Mouse (Mus musculus): Measurements from ENCODE around the gene Ost4. TPM values are rescaled to one million over a fixed set of nuclear protein-coding genes. Genes with fewer than 3 reads are reported as not detected.

Ost4 gene
- polyA plus RNA-seq (2012; ENCODE audit: insufficient read depth, insufficient read length, low replicate concordance, missing spikeins): not detected in 2 replicates

DNA sequence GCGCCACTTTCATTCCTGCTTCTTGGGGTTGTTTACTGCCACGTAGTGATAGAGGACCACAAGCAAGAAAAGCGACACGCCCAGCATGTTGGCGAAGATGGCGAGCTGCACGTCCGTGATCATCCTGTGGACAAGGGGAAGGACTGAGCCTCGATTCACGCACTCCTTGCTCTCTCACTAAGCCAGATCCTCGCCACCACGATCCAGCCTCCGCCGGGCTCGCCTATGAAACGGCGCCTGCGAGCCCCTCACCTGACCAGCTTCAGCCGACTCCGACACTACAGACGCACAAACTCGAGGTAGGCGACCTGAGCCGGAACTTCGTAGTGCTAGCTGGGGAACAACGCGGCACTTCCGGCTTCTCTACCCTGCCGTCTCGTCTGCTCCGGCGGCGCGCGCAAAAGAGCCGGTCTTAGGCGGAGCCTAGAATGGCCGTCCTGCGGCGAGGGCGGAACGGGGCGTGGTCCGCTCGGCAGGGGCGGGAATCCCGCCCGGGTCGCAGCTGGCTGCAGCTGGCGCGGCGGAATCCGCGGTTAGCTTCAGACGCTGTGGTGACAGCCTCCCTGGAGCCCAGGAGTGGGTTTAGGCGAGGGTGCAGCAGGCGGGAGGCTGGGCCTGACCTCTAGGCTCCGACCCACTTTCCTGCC lies at the start of gene Ost4:
TSS of gene Ost4 (minus strand) at position 376 of the 647 bp plus-strand sequence.
- TF ChIP-seq POLR2A (IDR thresholded peaks at IDR 0.05; ENCODE audit: insufficient read depth, low read depth, low read length): peak; percentile 66
- no peak for TF ChIP-seq CTCF (IDR thresholded peaks at IDR 0.05; ENCODE audit: insufficient read depth, low read depth, low read length)

DNA sequence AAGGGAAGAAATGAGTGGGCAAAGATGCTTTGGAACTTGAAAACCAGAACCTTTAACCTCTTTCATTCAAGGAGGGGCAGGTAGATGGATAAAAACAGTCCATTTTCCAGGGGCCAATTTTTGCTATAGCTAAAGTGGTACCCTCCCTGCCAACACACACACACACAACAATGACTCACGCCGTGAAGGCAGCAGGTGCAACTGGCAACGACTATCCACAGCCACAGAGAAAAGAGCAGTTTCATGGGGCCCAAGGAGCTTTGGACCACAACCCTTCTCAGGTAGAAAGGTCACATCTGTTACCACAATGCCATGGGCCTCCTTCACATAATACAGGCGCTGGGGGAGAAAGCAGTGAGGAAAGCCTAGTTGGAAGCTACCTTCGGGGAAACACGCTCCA lies 48.2 kb upstream of the Ost4 start:
- Histone ChIP-seq H3K4me3 (ENCODE audit: insufficient read depth, low read depth, low read length) (no peak overlapping the region), H3K4me1 (ENCODE audit: control insufficient read depth, insufficient read depth, low read length) (peaks cover 24% of the 10 kb centered on the region), H3K27ac (ENCODE audit: insufficient read depth, low read depth, low read length) (no peak overlapping the region)
- 79% methylated on average over 6 of the region's 6 CpGs for WGBS
- no peak for TF ChIP-seq CTCF (IDR thresholded peaks at IDR 0.05; ENCODE audit: insufficient read depth, low read depth, low read length)
- no peak for TF ChIP-seq POLR2A (IDR thresholded peaks at IDR 0.05; ENCODE audit: insufficient read depth, low read depth, low read length)

More for the DNA sequence above, at the start of gene Ost4:
- WGBS: under 1% methylated on average over 58 of the region's 58 CpGs
- Histone ChIP-seq H3K4me3 (ENCODE audit: insufficient read depth, low read depth, low read length) (peak within 1 kb of the TSS; percentile 83), H3K4me1 (ENCODE audit: control insufficient read depth, insufficient read depth, low read length) (peaks cover 9% of the 10 kb centered on the region), H3K27ac (ENCODE audit: insufficient read depth, low read depth, low read length) (peak within 1 kb of the TSS; percentile 41)

DNA sequence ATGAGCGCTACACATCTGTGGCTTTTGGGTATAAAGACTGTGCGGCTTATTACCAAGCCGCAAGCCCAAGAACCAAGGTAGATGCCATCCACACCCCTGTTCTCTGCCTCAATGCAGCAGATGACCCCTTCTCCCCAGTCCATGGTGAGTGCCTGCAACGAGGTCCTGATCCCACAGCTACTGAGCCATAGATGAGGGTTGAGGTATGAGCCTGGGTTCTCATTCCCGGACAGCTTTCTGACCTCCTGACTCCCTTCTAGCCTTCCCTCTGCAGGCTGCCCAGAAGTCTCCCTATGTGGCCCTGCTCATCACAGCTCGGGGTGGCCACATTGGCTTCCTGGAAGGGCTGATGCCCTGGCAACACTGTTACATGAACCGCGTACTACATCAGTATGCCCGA lies 47.0 kb upstream of the Ost4 start:
- Histone ChIP-seq H3K4me1 (ENCODE audit: control insufficient read depth, insufficient read depth, low read length) (peaks cover 24% of the 10 kb centered on the region), H3K4me3 (ENCODE audit: insufficient read depth, low read depth, low read length) (no peak overlapping the region), H3K27ac (ENCODE audit: insufficient read depth, low read depth, low read length) (no peak overlapping the region)
- TF ChIP-seq POLR2A (IDR thresholded peaks at IDR 0.05; ENCODE audit: insufficient read depth, low read depth, low read length): no peak
- WGBS: 95% methylated on average over 9 of the region's 9 CpGs

DNA sequence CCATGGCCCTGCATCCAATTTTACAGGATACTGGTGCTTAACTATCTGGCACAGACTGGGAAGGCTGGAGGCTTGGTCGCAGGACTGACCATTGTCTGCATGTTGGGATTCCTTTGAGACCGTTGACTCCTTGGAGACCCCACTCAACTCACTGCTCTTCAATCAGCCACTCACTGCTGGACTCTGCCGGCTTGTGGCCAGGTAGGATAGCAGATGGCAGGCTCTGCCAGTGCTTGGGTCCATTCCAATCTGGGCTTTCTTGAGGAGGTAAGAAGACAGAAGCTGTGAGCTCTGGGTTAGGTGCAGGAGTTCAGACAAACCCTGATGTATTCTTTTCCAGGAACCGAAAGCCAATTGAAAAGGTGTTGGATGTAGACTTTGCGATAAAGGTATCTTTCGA lies 46.5 kb upstream of the Ost4 start:
- peaks cover 21% of the 10 kb centered on the region for H3K4me1 ChIP-seq (ENCODE audit: control insufficient read depth, insufficient read depth, low read length)
- WGBS: 83% methylated on average over 6 of the region's 6 CpGs
- TF ChIP-seq POLR2A (IDR thresholded peaks at IDR 0.05; ENCODE audit: insufficient read depth, low read depth, low read length): no peak
- TF ChIP-seq CTCF (IDR thresholded peaks at IDR 0.05; ENCODE audit: insufficient read depth, low read depth, low read length): no peak
- no peak overlapping the region for H3K27ac ChIP-seq (ENCODE audit: insufficient read depth, low read depth, low read length)
- no peak overlapping the region for H3K4me3 ChIP-seq (ENCODE audit: insufficient read depth, low read depth, low read length)

DNA sequence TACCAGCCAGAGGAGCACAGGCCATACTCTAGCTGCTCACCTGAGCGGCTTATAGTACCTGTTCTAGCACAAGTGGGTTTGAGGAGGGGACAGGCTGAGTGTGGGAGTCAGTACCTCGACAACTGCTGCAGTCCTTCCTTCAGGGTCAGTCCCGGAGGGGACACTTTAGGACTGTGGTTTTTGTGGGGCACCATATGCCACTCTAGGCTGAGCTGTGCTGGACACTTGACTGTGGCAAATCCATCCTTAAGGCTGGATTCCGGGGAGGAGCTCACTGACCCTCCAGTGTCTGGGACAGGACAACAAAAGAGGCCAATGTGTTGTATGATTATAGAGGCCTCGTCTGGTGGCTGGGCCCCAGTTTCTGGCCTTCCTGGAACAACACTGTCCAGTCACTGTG lies 45.0 kb upstream of the Ost4 start:
- TF ChIP-seq POLR2A (IDR thresholded peaks at IDR 0.05; ENCODE audit: insufficient read depth, low read depth, low read length): no peak
- no peak for TF ChIP-seq CTCF (IDR thresholded peaks at IDR 0.05; ENCODE audit: insufficient read depth, low read depth, low read length)
- WGBS: 76% methylated on average over 5 of the region's 5 CpGs
- H3K27ac ChIP-seq (ENCODE audit: insufficient read depth, low read depth, low read length): no peak overlapping the region
- H3K4me1 ChIP-seq (ENCODE audit: control insufficient read depth, insufficient read depth, low read length): peaks cover 10% of the 10 kb centered on the region
- no peak overlapping the region for H3K4me3 ChIP-seq (ENCODE audit: insufficient read depth, low read depth, low read length)

DNA sequence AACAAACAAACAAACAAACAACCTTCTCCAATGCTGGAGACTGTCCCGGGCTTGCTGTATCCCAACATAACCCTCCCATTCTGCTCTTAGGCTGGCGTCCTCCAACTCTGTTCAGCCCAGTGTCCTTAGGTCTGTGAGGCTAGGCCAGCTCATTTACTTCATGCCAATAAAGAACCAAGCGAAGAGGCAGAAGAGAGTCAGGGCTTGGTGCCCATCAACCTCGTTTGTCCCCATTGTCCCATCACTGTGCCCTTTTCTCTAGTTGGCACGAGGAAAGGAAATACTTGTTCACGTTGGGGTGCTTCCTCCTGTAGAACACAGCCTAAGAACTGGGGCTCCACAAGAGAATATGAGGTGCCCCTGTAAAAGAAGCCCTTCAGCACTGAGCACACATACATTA lies 44.1 kb upstream of the Ost4 start:
- no peak overlapping the region for H3K27ac ChIP-seq (ENCODE audit: insufficient read depth, low read depth, low read length)
- WGBS: 35% methylated on average over 6 of the region's 6 CpGs
- no peak overlapping the region for H3K4me3 ChIP-seq (ENCODE audit: insufficient read depth, low read depth, low read length)
- TF ChIP-seq POLR2A (IDR thresholded peaks at IDR 0.05; ENCODE audit: insufficient read depth, low read depth, low read length) (no peak), CTCF (IDR thresholded peaks at IDR 0.05; ENCODE audit: insufficient read depth, low read depth, low read length) (no peak)
- H3K4me1 ChIP-seq (ENCODE audit: control insufficient read depth, insufficient read depth, low read length): peaks cover 10% of the 10 kb centered on the region

DNA sequence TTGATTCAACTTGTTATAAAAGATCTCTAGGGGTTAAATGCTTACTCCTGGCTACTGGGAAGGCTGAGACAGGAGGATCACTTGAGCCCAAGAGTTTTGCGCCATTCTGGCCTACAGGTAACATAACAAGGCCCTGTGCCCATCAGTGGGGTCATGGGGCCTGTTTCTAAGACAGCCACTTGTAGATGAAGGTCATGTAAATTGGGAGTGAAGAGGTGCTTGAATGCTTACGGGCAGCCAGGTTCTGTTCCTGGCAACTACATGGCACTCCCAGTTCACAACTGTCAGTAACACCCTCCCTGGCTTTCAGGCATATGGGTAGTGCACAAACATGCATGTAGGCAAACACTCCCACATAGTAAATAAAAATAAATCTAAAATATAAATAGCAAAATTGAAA lies 43.3 kb upstream of the Ost4 start:
- Histone ChIP-seq H3K4me3 (ENCODE audit: insufficient read depth, low read depth, low read length) (no peak overlapping the region), H3K27ac (ENCODE audit: insufficient read depth, low read depth, low read length) (no peak overlapping the region), H3K4me1 (ENCODE audit: control insufficient read depth, insufficient read depth, low read length) (peaks cover 8% of the 10 kb centered on the region)
- 83% methylated on average over 2 of the region's 2 CpGs for WGBS
- TF ChIP-seq POLR2A (IDR thresholded peaks at IDR 0.05; ENCODE audit: insufficient read depth, low read depth, low read length) (no peak), CTCF (IDR thresholded peaks at IDR 0.05; ENCODE audit: insufficient read depth, low read depth, low read length) (no peak)

DNA sequence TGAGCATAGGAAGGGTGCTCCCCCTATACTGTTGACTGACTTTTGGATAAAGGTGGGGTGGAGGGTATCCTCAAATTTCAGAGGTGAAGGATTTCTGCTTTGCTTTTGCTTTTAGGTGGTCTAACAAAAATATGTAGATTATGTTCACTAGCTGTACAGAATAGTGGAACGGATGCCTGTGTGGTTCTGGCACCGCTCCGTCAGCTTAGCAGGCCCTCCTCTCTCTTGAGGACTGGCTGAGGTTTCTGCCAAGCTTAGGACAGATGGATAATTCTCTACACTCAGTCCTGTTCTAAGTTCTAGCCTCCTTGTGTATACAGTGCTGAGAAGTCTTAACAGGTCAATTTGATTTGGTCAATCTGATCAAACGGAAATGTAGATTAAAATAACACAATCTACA lies 42.9 kb upstream of the Ost4 start:
- peak overlapping the region; percentile 5; the same call in 1 of the 2 replicates for H3K27ac ChIP-seq (ENCODE audit: insufficient read depth, low read depth, low read length)
- WGBS: 33% methylated on average over 4 of the region's 4 CpGs

DNA sequence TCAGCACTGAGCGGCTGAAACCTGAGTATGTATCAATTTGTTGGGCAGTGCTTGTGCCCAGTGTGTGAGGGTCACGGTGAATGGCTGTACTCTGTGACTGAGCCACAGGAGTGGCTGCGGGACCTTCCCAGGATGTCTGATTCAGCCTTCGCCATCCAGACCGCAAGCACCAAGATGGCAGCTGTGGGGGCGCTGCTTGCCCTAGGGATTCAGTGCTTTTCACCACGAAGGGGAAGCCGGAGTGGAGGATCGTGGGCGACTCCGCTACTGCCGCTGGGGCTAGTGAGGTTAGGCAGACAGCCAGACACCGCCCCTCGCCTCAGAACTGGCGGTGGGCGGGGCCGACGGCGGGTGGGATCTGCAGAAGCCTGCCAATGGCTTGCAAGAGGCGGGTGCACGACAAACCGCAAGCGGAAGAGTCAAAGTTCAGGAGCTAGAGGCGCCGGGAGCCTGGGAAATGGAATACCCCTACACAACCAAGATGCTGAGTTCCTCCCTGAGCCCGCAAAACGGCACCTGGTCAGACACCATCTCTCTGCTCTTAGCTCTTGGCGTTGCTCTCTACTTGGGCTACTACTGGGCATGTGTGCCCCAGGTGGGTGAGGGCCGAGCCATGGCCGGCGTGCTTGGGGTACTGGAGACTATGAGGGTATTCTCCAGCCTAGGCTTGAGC lies 42.2 kb upstream of the Ost4 start:
- under 1% methylated on average over 31 of the region's 31 CpGs for WGBS
- H3K4me1 ChIP-seq (ENCODE audit: control insufficient read depth, insufficient read depth, low read length): peaks cover 14% of the 10 kb centered on the region
- no peak for TF ChIP-seq CTCF (IDR thresholded peaks at IDR 0.05; ENCODE audit: insufficient read depth, low read depth, low read length)
- peak; percentile 59 for TF ChIP-seq POLR2A (IDR thresholded peaks at IDR 0.05; ENCODE audit: insufficient read depth, low read depth, low read length)
- H3K4me3 ChIP-seq (ENCODE audit: insufficient read depth, low read depth, low read length): peak overlapping the region; percentile 60
- peak overlapping the region; percentile 78 for H3K27ac ChIP-seq (ENCODE audit: insufficient read depth, low read depth, low read length)

More for the DNA sequence above, 42.9 kb upstream of the Ost4 start:
- TF ChIP-seq CTCF (IDR thresholded peaks at IDR 0.05; ENCODE audit: insufficient read depth, low read depth, low read length) (no peak), POLR2A (IDR thresholded peaks at IDR 0.05; ENCODE audit: insufficient read depth, low read depth, low read length) (no peak)
- H3K4me1 ChIP-seq (ENCODE audit: control insufficient read depth, insufficient read depth, low read length): peaks cover 7% of the 10 kb centered on the region
- peak overlapping the region; percentile 60 for H3K4me3 ChIP-seq (ENCODE audit: insufficient read depth, low read depth, low read length)
